Mouse (Mus musculus) kidney, postnatal 0 days (tissue): ENCODE measurements around the gene Tspan18. TPM values are rescaled to one million over a fixed set of nuclear protein-coding genes. Genes with fewer than 3 reads are reported as not detected.

Source experiments
- ATAC-seq: fragments of 200-750 bp; cut with Nextera tagmentation; replicated peaks from 2 replicates; pipeline ENCODE4 v1.8.0; 2017; ENCODE audit warnings: low read depth, moderate number of reproducible peaks, moderate TSS enrichment, moderate library complexity; ENCODE audit not compliant: low FRiP score
- DNase-seq: peaks from one replicate; pipeline ENCODE4 v3.0.0-alpha.2; 2016; ENCODE audit warnings: low spot score
- H3K27ac ChIP-seq: fragments of 300-500 bp; sonication (generic); 2 replicates; pipeline ENCODE4 v1.5.1; 2014; ENCODE audit warnings: mild to moderate bottlenecking
- H3K27me3 ChIP-seq: fragments of 300-500 bp; sonication (generic); 2 replicates; pipeline ENCODE4 v1.6.1; 2014; ENCODE audit warnings: low read length, mixed read lengths; ENCODE audit not compliant: insufficient read depth
- H3K36me3 ChIP-seq: fragments of 300-500 bp; sonication (generic); 2 replicates; pipeline ENCODE4 v1.6.1; 2014; ENCODE audit warnings: low read length, mixed read lengths; ENCODE audit not compliant: insufficient read depth
- H3K4me1 ChIP-seq: fragments of 300-500 bp; sonication (generic); replicated peaks from 2 replicates; pipeline ENCODE4 v1.6.1; 2014; ENCODE audit warnings: antibody characterized with exemption, low read length, mixed read lengths; ENCODE audit not compliant: insufficient read depth
- H3K4me2 ChIP-seq: fragments of 300-500 bp; sonication (generic); 2 replicates; pipeline ENCODE4 v1.6.1; 2014; ENCODE audit warnings: mild to moderate bottlenecking, low read length, moderate library complexity, mixed read lengths
- H3K4me3 ChIP-seq: fragments of 300-500 bp; sonication (generic); replicated peaks from 2 replicates; pipeline ENCODE4 v1.5.1; 2014; ENCODE audit warnings: low read depth, low read length
- H3K9ac ChIP-seq: fragments of 300-500 bp; sonication (generic); 2 replicates; pipeline ENCODE4 v1.6.1; 2014; ENCODE audit warnings: low read depth, low read length
- H3K9me3 ChIP-seq: fragments of 300-500 bp; sonication (generic); replicated peaks from 2 replicates; pipeline ENCODE4 v1.6.1; 2016; ENCODE audit warnings: low read length, inconsistent platforms, mixed read lengths
- CTCF ChIP-seq: IDR thresholded peaks from 2 replicates; pipeline ENCODE4 v1.5.1; 2016; ENCODE audit warnings: antibody characterized with exemption, low read depth, mild to moderate bottlenecking, moderate library complexity
- WGBS: fragments of 180-500 bp; shearing (Covaris S2); extraction: QIAGEN DNeasy Blood & Tissue Kit; methylation state at CpG from one replicate; pipeline ENCODE4 v1.1.7; 2014; 5-methylcytosine and 5-hydroxymethylcytosine counted together
- polyA plus RNA-seq: library from polyadenylated mRNA; unstranded; fragments of >200 nt; fragmentation: Nextera tagmentation; extraction: Ambion mirVana; gene quantifications from 2 replicates; pipeline ENCODE4 v1.2.1, GENCODE M21; 2015

The Tspan18 gene
- polyA plus RNA-seq, 1 experiment from 2014 or later = 29.2 TPM

- WGBS = 59% methylated on average over 10 of the region's 10 CpGs
- H3K27ac ChIP-seq = no peak overlapping the region
- H3K9me3 ChIP-seq = no peaks in the 10 kb centered on the region
- ATAC-seq = no peak
- 0 out of 2 replicates have a peak, but pooled peaks cover 3% of the 10 kb centered on the region for H3K36me3 ChIP-seq
- H3K4me1 ChIP-seq = peaks cover 21% of the 10 kb centered on the region
- H3K4me3 ChIP-seq = no peak overlapping the region
- DNase-seq = no peak
- TF ChIP-seq CTCF = no peak
- H3K27me3 ChIP-seq = no peaks in the 10 kb centered on the region
- no peak overlapping the region for H3K9ac ChIP-seq
- H3K4me2 ChIP-seq = no peak overlapping the region
These were observed 45.1 kb downstream of the Tspan18 start for GRCm38 (mm10) chr2:93289161-93289560.

GRCm38 (mm10) chr2:93287348-93287747, 47.0 kb downstream of the Tspan18 start:
- 63% methylated on average over 4 of the region's 4 CpGs for WGBS
- Histone ChIP-seq H3K4me3 (no peak overlapping the region), H3K27me3 (no peaks in the 10 kb centered on the region), H3K4me2 (no peak overlapping the region), H3K27ac (no peak overlapping the region), H3K36me3 (no peaks in the 10 kb centered on the region), H3K9me3 (no peaks in the 10 kb centered on the region), H3K9ac (no peak overlapping the region), H3K4me1 (peaks cover 40% of the 10 kb centered on the region)
- ATAC-seq = no peak
- no peak for DNase-seq
- no peak for TF ChIP-seq CTCF

- Histone ChIP-seq H3K4me3 (no peak overlapping the region), H3K27ac (no peak overlapping the region), H3K27me3 (no peaks in the 10 kb centered on the region), H3K9ac (no peak overlapping the region), H3K4me1 (peaks cover 45% of the 10 kb centered on the region), H3K9me3 (no peaks in the 10 kb centered on the region), H3K36me3 (no peaks in the 10 kb centered on the region), H3K4me2 (no peak overlapping the region)
- no peak for DNase-seq
- WGBS = 51% methylated on average over 4 of the region's 4 CpGs
- TF ChIP-seq CTCF = no peak
- no peak for ATAC-seq
These were observed 47.6 kb downstream of the Tspan18 start for GRCm38 (mm10) chr2:93286742-93287141.

GRCm38 (mm10) chr2:93286321-93286720, 48.0 kb downstream of the Tspan18 start:
- H3K36me3 ChIP-seq = no peaks in the 10 kb centered on the region
- no peak for DNase-seq

GRCm38 (mm10) chr2:93285842-93286241, 48.5 kb downstream of the Tspan18 start:
- ATAC-seq (no peak), DNase-seq (no peak)
- H3K9me3 ChIP-seq = no peaks in the 10 kb centered on the region
- H3K36me3 ChIP-seq = no peaks in the 10 kb centered on the region
- H3K27ac ChIP-seq = no peak overlapping the region
- H3K4me3 ChIP-seq = no peak overlapping the region
- no peak overlapping the region for H3K4me2 ChIP-seq
- H3K9ac ChIP-seq = no peak overlapping the region
- peaks cover 44% of the 10 kb centered on the region for H3K4me1 ChIP-seq
- WGBS = 59% methylated on average over 8 of the region's 8 CpGs
- no peak for TF ChIP-seq CTCF
- H3K27me3 ChIP-seq = no peaks in the 10 kb centered on the region

More at GRCm38 (mm10) chr2:93286321-93286720, 48.0 kb downstream of the Tspan18 start:
- H3K27me3 ChIP-seq = no peaks in the 10 kb centered on the region
- H3K27ac ChIP-seq = no peak overlapping the region
- H3K4me1 ChIP-seq = peaks cover 45% of the 10 kb centered on the region
- H3K4me2 ChIP-seq = no peak overlapping the region
- no peak overlapping the region for H3K4me3 ChIP-seq
- no peak for ATAC-seq
- WGBS = 50% methylated on average over 2 of the region's 2 CpGs
- TF ChIP-seq CTCF = no peak
- no peak overlapping the region for H3K9ac ChIP-seq
- H3K9me3 ChIP-seq = no peaks in the 10 kb centered on the region

GRCm38 (mm10) chr2:93284625-93285024, 49.7 kb downstream of the Tspan18 start:
- H3K27ac ChIP-seq = no peak overlapping the region
- ATAC-seq (no peak), DNase-seq (no peak)
- no peak overlapping the region for H3K4me3 ChIP-seq
- no peak overlapping the region for H3K9ac ChIP-seq
- no peaks in the 10 kb centered on the region for H3K9me3 ChIP-seq
- no peaks in the 10 kb centered on the region for H3K36me3 ChIP-seq
- H3K4me2 ChIP-seq = no peak overlapping the region
- 62% methylated on average over 2 of the region's 2 CpGs for WGBS
- TF ChIP-seq CTCF = no peak
- peaks cover 33% of the 10 kb centered on the region for H3K4me1 ChIP-seq
- no peaks in the 10 kb centered on the region for H3K27me3 ChIP-seq
